Mouse (Mus musculus) ES-E14 (cell line): Measurements from ENCODE around the gene Slc30a6.

Experiments used
- CHD2 ChIP-seq: IDR thresholded peaks from 2 replicates; pipeline ENCODE4 v1.6.1; 2014; ENCODE audit warnings: mild to moderate bottlenecking, low read depth, low read length, inconsistent platforms
- MAFK ChIP-seq: IDR thresholded peaks from 2 replicates; pipeline ENCODE4 v1.6.1; 2014; ENCODE audit warnings: mild to moderate bottlenecking, low read depth, low read length, inconsistent platforms; ENCODE audit not compliant: insufficient read depth

GRCm38 (mm10) chr17:74453928-74454327 lies 58.5 kb downstream of the Slc30a6 start:
- no peak for TF ChIP-seq MAFK
- TF ChIP-seq CHD2, result no peak
